Mouse (Mus musculus): ENCODE results near the gene Rnf223.

The Rnf223 gene

GRCm38 (mm10) chr4:156130436-156130835 is at the start of gene Rnf223:
TSS of gene Rnf223 (plus strand) at chr4:156130513.
- no peak for TF ChIP-seq GATA4 (IDR thresholded peaks at IDR 0.05; ENCODE audit: insufficient replicate concordance, low read length)

DNA sequence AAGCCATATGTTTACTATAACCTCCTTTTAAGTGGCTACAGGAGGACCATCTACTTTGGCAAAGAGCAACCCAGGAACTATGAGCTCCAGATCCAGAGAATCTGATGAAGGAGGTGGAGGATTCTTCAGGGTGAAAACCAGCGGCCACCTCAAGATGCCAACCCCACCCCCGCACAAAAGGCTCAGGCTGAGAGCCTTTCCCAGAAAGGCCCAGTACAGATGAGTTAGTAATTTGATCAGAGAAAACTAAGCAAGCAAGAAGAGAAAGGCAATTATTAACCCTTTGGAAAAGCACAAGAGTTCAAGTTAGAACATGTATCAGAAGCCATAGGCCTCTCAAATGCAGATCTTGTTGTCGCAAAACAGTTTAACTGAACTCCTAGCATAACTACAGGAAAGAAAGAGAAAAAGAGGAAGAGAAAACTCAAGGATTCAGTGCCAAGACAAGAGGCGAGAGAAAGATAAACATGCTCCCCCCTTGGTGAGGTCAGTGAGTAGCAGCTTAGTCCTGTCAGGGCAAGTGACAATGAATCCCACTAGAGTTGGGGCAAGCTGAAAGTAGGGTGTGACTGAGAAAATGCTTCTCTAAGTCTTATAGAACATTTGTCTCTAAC is 47.6 kb upstream of the Rnf223 start:
- TF ChIP-seq GATA4 (IDR thresholded peaks at IDR 0.05; ENCODE audit: insufficient replicate concordance, low read length), result no peak

DNA sequence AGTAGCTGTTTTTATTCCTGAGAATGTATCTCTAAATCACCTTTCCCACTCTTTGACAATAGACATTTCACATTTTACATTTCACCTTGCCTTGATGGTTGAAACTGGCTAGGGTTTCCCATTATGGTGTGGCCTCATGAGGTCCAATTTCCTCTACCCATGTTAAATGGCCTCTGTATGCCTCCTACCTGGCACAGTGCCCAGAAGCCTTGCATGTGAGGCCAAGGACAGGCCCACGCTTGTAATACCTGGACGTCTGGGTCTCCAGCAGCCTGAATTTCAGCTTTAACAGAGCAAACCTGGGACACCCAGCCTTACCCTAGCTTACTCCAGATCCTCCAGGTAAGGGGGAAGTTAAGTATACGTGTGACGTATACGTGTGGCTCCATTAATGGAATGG is 47.0 kb upstream of the Rnf223 start:
- no peak for TF ChIP-seq GATA4 (IDR thresholded peaks at IDR 0.05; ENCODE audit: insufficient replicate concordance, low read length)

GRCm38 (mm10) chr4:156084096-156084879 is 46.0 kb upstream of the Rnf223 start:
- TF ChIP-seq GATA4 (IDR thresholded peaks at IDR 0.05; ENCODE audit: insufficient replicate concordance, low read length), result no peak

DNA sequence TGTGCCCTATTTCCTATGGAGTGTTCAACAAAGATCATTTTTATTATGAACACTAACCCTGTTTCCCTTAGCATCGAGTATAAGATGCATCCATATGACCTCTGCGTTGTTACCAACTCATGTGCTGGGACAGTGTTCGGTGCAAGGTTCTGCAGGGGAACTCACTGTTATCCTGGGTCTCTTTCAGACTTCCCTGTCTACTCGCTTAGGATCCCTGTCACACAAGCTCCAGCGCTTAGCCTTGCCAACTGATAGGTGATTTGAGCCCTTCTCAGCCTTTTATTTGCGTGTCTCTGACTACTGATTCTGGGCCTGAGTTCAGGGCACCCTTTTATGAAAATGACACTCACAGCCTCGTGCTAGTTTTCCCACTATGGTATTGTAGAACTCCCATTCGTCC is 45.1 kb upstream of the Rnf223 start:
- no peak for TF ChIP-seq GATA4 (IDR thresholded peaks at IDR 0.05; ENCODE audit: insufficient replicate concordance, low read length)

GRCm38 (mm10) chr4:156087398-156088087 is 42.8 kb upstream of the Rnf223 start:
- no peak for TF ChIP-seq GATA4 (IDR thresholded peaks at IDR 0.05; ENCODE audit: insufficient replicate concordance, low read length)

- TF ChIP-seq GATA4 (IDR thresholded peaks at IDR 0.05; ENCODE audit: insufficient replicate concordance, low read length), result no peak
These were observed 39.1 kb upstream of the Rnf223 start for GRCm38 (mm10) chr4:156091236-156091635.

DNA sequence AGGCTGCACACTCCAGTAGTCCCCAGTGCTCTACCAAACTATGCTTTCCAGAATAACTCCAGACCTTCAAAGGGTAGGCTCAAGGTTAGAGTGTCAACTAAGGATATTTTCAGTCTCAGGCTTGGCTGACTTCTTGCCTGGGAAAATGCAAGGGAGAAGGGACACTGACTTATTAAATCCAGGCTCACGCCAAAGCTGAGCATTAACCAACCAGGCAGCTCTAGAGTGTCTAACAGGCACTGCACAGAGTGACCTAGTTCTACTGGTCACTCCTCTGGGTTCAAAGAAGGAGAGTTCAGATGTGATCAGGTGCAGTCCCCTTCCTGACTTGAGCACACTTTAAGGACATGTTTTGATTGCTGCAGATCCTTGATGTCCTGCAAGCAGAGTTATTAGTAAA is 37.5 kb upstream of the Rnf223 start:
- TF ChIP-seq GATA4 (IDR thresholded peaks at IDR 0.05; ENCODE audit: insufficient replicate concordance, low read length), result no peak

GRCm38 (mm10) chr4:156093758-156094157 is 36.6 kb upstream of the Rnf223 start:
- no peak for TF ChIP-seq GATA4 (IDR thresholded peaks at IDR 0.05; ENCODE audit: insufficient replicate concordance, low read length)

DNA sequence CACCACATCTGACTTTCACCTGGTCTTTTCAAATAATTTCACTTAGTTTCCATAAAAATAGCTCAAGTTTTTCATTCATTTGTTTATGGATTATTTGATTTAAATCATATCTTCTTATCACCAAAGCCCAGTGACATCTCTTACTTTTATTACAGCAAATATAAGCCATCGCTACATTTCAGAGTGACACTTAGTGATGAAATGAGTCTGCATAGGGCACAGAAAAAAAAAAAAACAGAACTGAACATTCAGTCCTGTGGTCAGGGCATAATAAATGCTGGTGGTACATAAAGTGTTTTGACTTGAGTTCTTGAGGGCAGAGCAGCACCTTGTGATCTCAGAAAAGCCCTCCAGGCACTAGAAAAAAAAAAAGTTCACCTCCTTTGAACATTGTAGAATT is 34.1 kb upstream of the Rnf223 start:
- TF ChIP-seq GATA4 (IDR thresholded peaks at IDR 0.05; ENCODE audit: insufficient replicate concordance, low read length), result no peak

- TF ChIP-seq GATA4 (IDR thresholded peaks at IDR 0.05; ENCODE audit: insufficient replicate concordance, low read length), result no peak
These were observed 32.4 kb upstream of the Rnf223 start for GRCm38 (mm10) chr4:156097770-156098366.

DNA sequence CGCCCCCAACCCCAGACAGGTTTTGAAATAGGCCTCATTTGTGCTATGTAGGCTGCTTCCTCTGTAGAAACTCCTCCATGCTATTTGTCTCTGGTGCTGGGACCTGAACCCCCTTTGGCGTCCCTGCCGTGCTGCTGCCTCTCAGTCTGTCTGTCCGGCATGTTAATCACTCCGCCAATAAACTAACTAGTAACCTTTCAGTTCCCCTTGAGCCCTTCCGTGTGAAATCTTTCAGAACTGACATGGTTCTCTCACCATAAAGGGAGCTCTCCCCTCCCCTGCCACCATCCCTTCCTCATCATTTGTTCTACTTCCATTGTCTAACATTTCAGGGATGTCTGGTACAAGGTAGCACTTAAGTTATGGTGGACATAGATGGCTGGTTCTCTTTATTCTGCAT is 30.9 kb upstream of the Rnf223 start:
- no peak for TF ChIP-seq GATA4 (IDR thresholded peaks at IDR 0.05; ENCODE audit: insufficient replicate concordance, low read length)

DNA sequence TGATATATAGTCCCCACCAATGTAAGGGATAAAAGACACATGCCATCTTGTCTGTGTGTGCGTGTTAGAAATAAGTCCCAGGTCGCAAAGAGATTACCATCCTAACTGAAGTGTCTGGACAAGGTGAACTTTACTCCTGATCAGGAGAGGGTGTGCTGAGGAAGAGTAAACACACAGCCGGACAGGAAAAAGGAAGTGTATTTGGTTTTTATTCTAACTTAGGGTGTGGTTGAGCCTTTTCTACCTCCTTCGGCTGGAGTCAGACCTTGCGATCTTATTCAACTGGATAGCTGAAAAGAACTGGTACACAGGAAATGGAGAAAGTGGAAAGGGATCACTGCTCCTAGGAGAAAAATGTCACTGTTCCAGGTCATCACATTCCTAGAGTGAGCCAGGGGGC is 29.8 kb upstream of the Rnf223 start:
- no peak for TF ChIP-seq GATA4 (IDR thresholded peaks at IDR 0.05; ENCODE audit: insufficient replicate concordance, low read length)

DNA sequence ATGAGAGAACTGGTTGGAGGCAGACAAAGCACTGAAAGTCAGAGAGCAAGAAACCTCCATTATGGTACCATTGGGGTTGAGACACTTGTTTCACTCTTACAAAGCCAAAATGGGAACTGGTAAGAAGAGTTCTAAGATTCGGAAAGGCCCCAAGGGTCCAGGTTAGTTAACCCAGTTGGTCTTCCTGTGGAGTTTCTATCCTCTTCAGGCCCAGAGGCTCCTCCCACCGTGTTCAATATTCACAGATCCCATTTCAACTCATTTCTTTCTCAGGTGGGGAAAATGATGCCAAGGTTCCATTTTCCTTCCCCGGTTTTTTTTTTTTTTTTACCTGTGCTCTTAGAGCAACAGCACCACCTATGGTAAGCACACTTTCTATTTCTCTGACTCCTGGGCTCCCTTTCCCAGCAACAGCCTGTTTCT is 28.8 kb upstream of the Rnf223 start:
- TF ChIP-seq GATA4 (IDR thresholded peaks at IDR 0.05; ENCODE audit: insufficient replicate concordance, low read length), result no peak

- no peak for TF ChIP-seq GATA4 (IDR thresholded peaks at IDR 0.05; ENCODE audit: insufficient replicate concordance, low read length)
These were observed 27.0 kb upstream of the Rnf223 start for GRCm38 (mm10) chr4:156103342-156103741.
